Mouse (Mus musculus) c-Kit-positive CD71-positive TER-119-negative erythroid progenitor cells, embryonic 14.5 days (primary cell): ENCODE data around the gene Scaf8.

Source experiments
- DNase-seq: peaks from one replicate; pipeline ENCODE4 v3.0.0-alpha.2; 2013; ENCODE audit warnings: low read depth

Scaf8 gene

GRCm38 (mm10) chr17:3208471-3208870 lies 93.7 kb downstream of the Scaf8 start:
- no peak for DNase-seq

GRCm38 (mm10) chr17:3209581-3209980 lies 94.8 kb downstream of the Scaf8 start:
- DNase-seq: no peak

- DNase-seq: no peak
Measured at GRCm38 (mm10) chr17:3210134-3210533, 95.4 kb downstream of the Scaf8 start.

GRCm38 (mm10) chr17:3212105-3212504 lies 97.3 kb downstream of the Scaf8 start:
- DNase-seq: no peak

- DNase-seq: no peak
Measured at GRCm38 (mm10) chr17:3212886-3213285, 98.1 kb downstream of the Scaf8 start.

GRCm38 (mm10) chr17:3214852-3215251 lies 100.1 kb downstream of the Scaf8 start:
- no peak for DNase-seq

GRCm38 (mm10) chr17:3217023-3217422 lies 102.3 kb downstream of the Scaf8 start:
- DNase-seq: no peak

- no peak for DNase-seq
Measured at GRCm38 (mm10) chr17:3218364-3218763, 103.6 kb downstream of the Scaf8 start.

GRCm38 (mm10) chr17:3218916-3219315 lies 104.1 kb downstream of the Scaf8 start:
- no peak for DNase-seq

- DNase-seq: no peak
Measured at GRCm38 (mm10) chr17:3220201-3220600, 105.4 kb downstream of the Scaf8 start.

GRCm38 (mm10) chr17:3223071-3223470 lies 108.3 kb downstream of the Scaf8 start:
- no peak for DNase-seq

- no peak for DNase-seq
Measured at GRCm38 (mm10) chr17:3223721-3224120, 108.9 kb downstream of the Scaf8 start.

GRCm38 (mm10) chr17:3224383-3225106 lies 109.8 kb downstream of the Scaf8 start:
- peak; percentile 82 for DNase-seq

GRCm38 (mm10) chr17:3230231-3231000 lies 115.6 kb downstream of the Scaf8 start:
- DNase-seq: peak; percentile 69

- DNase-seq: no peak
Measured at GRCm38 (mm10) chr17:3232626-3233025, 117.9 kb downstream of the Scaf8 start.

- no peak for DNase-seq
Measured at GRCm38 (mm10) chr17:3243672-3244071, 128.9 kb downstream of the Scaf8 start.

GRCm38 (mm10) chr17:3244881-3245739 lies 130.3 kb downstream of the Scaf8 start:
- no peak for DNase-seq

GRCm38 (mm10) chr17:3246665-3247370 lies 132.0 kb downstream of the Scaf8 start:
- no peak for DNase-seq
